Mouse (Mus musculus) C2C12 (cell line): ENCODE data around the gene Fam117a.

Experiments used
- CTCF ChIP-seq: IDR thresholded peaks from one replicate; pipeline ENCODE4 v1.5.1; 2011; ENCODE audit not compliant: control insufficient read depth, insufficient read depth, insufficient read length
- MYOD1 ChIP-seq: IDR thresholded peaks from one replicate; pipeline ENCODE4 v1.6.1; 2011; ENCODE audit warnings: low read depth; ENCODE audit not compliant: control insufficient read depth, insufficient read length

- TF ChIP-seq CTCF = no peak
- TF ChIP-seq MYOD1 = no peak
These were observed 7.4 kb downstream of the Fam117a start for GRCm38 (mm10) chr11:95344181-95344580.
